Mouse (Mus musculus) MEL (cell line): ENCODE results near the gene Xpo4.

Source experiments
- CHD2 ChIP-seq: IDR thresholded peaks from 2 replicates; pipeline ENCODE4 v1.6.1; 2011; ENCODE audit warnings: low read length, improper control_type of control experiment
- CTCF ChIP-seq, 3 experiments: IDR thresholded peaks in 2 of 3; conservative IDR thresholded peaks in 1 of 3; 2 replicates each; pipeline ENCODE4 v1.5.1; 2011 to 2012; ENCODE audit warnings: low read length in 3 of 3, low read depth in 2 of 3, mild to moderate bottlenecking in 2 of 3, improper control_type of control experiment in 1 of 3, inconsistent platforms in 1 of 3, mixed read lengths in 1 of 3, moderate library complexity in 1 of 3; ENCODE audit not compliant: control insufficient read depth in 1 of 3, insufficient read depth in 1 of 3, poor library complexity in 1 of 3, severe bottlenecking in 1 of 3
- EP300 ChIP-seq, 2 experiments: IDR thresholded peaks; 2 replicates each; pipeline ENCODE4 v1.6.1; 2011; ENCODE audit warnings: improper control_type of control experiment in 2 of 2, low read length in 2 of 2, low read depth in 1 of 2, mild to moderate bottlenecking in 1 of 2
- HCFC1 ChIP-seq: IDR thresholded peaks from 2 replicates; pipeline ENCODE4 v1.6.1; 2012; ENCODE audit warnings: low read depth, mild to moderate bottlenecking, inconsistent platforms, low read length, improper control_type of control experiment, moderate library complexity
- MAX ChIP-seq: IDR thresholded peaks from 2 replicates; pipeline ENCODE4 v1.6.1; 2011; ENCODE audit warnings: low read length, improper control_type of control experiment
- NELFE ChIP-seq: IDR thresholded peaks from 2 replicates; pipeline ENCODE4 v1.6.1; 2011; ENCODE audit warnings: low read depth, low read length, improper control_type of control experiment
- POLR2A ChIP-seq, 2 experiments: IDR thresholded peaks; 2 replicates each; pipeline ENCODE4 v1.6.1; 2011 to 2012; ENCODE audit warnings: low read length in 2 of 2, mild to moderate bottlenecking in 2 of 2, control low read depth in 1 of 2, improper control_type of control experiment in 1 of 2, low read depth in 1 of 2, moderate library complexity in 1 of 2; ENCODE audit not compliant: control insufficient read depth in 1 of 2, insufficient read depth in 1 of 2, poor library complexity in 1 of 2
- POLR2AphosphoS2 ChIP-seq: IDR thresholded peaks from 2 replicates; pipeline ENCODE4 v1.6.1; 2011; ENCODE audit warnings: low read length, improper control_type of control experiment
- SMC3 ChIP-seq: IDR thresholded peaks from 2 replicates; pipeline ENCODE4 v1.6.1; 2011; ENCODE audit warnings: low read depth, low read length, improper control_type of control experiment
- USF1 ChIP-seq: IDR thresholded peaks from 2 replicates; pipeline ENCODE4 v1.6.1; 2014; ENCODE audit warnings: low read depth, mild to moderate bottlenecking, inconsistent platforms, low read length, improper control_type of control experiment, moderate library complexity
- ZMIZ1 ChIP-seq: IDR thresholded peaks from 2 replicates; pipeline ENCODE4 v1.6.1; 2012; ENCODE audit warnings: low read depth, mild to moderate bottlenecking, inconsistent platforms, low read length, improper control_type of control experiment, moderate library complexity

- TF ChIP-seq CTCF (IDR thresholded peaks at IDR 0.05 in 2 of 3, conservative IDR thresholded peaks at IDR 0.05 in 1 of 3; ENCODE audit: control insufficient read depth in 1 of 3, insufficient read depth in 1 of 3, low read depth in 2 of 3, low read length in 3 of 3, poor library complexity in 1 of 3, severe bottlenecking in 1 of 3): no peak
- TF ChIP-seq MAX: no peak
- TF ChIP-seq EP300 (IDR thresholded peaks at IDR 0.05; ENCODE audit: low read depth in 1 of 2, low read length in 2 of 2): no peak
- no peak for TF ChIP-seq POLR2A (IDR thresholded peaks at IDR 0.05; ENCODE audit: control insufficient read depth in 1 of 2, insufficient read depth in 1 of 2, low read depth in 1 of 2, low read length in 2 of 2, poor library complexity in 1 of 2)
- no peak for TF ChIP-seq CHD2
- no peak for TF ChIP-seq POLR2AphosphoS2
- TF ChIP-seq HCFC1: no peak
- no peak for TF ChIP-seq SMC3
- TF ChIP-seq NELFE: no peak
- TF ChIP-seq ZMIZ1: no peak
- no peak for TF ChIP-seq USF1
Observed at GRCm38 (mm10) chr14:57687441-57687840, 22.2 kb upstream of the Xpo4 start.
